Mouse (Mus musculus): ENCODE data around the gene Irf3. TPM values are rescaled to one million over a fixed set of nuclear protein-coding genes. Genes with fewer than 3 reads are reported as not detected.
"Not testable (repeated sequence)": the region's sequence is repeated elsewhere in the genome, so short reads cannot be mapped to it uniquely, and the experiment has no call there.

Irf3 gene
- total RNA-seq, 2 experiments from 2014 or later, result 50.7 to 62.0 TPM

DNA sequence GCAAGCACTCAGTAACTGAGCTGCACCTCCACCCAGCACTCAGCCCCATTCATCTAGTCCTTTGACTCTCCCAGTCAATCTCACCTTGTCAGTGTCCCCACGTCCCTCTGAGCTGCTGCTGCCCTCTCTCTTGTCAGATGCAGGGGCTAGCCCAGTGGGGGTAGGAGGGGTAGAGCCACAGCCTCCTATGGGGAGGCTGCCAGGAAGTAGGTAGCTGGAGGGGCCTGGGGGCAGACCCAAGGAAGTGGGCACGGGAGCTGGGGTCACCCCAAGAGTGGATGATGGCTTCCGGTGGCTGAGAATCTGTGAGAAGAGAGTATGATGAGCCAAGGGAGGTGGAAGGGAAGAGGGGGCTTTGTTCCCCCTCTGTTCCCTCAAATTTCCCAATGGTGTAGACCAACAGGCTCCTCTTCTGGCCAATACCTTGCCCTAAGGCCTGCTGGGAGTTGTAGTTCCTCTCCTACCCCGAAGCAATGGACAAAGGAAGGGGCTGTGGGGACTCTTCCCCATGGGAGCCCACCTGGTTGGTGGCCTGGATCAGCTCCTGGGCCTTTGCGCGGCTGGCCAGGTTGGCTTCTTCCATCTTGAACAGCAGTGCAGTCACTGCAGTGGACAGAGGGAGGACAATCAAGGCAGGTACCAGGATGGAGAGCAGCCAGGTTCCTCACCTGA is 8.0 kb downstream of the Irf3 start:
- ATAC-seq (replicated peaks; ENCODE audit: low FRiP score, poor library complexity, severe bottlenecking), result no peak

DNA sequence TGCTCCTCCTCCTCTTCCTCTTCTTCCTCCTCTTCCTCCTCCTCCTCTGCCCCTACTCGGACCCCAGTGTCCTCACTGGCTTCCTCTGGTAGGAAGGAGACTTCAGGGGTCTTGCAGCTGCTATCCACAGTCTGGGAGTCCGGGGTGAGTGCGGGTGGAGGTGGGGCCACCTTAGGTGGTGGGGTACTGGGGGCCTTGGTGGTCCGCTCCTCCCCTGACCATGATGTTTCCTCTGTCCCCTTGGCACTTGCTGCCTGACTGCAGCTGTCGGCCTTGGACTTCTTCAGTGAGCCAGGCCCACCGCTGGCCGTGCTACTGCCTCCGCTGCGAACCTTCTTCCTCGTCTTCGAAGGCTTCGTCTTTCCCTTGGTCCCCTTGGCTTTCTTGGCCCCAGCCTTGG is 9.1 kb downstream of the Irf3 start:
- no peak for ATAC-seq (replicated peaks; ENCODE audit: low FRiP score, poor library complexity, severe bottlenecking)

DNA sequence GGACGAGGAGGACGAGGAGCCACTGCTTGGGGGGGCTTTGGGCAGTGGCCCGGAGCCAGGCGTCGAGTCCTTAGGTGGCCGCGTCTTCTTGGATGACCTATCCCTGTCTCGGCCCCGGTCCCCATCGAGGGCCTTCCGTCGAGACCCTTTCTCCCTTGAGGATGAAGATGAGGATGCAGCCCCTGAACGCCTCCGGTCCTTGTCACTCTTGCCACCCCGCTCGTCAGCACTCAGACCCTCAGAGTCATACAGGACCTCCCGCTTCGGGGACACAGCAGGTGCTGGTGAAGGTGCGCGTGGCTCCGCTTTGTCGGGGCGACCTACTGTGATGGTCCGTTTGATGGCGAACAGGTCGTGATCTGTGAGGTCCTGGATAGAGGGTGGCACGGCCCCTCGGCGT is 9.7 kb downstream of the Irf3 start:
- no peak for ATAC-seq (replicated peaks; ENCODE audit: low FRiP score, poor library complexity, severe bottlenecking)

DNA sequence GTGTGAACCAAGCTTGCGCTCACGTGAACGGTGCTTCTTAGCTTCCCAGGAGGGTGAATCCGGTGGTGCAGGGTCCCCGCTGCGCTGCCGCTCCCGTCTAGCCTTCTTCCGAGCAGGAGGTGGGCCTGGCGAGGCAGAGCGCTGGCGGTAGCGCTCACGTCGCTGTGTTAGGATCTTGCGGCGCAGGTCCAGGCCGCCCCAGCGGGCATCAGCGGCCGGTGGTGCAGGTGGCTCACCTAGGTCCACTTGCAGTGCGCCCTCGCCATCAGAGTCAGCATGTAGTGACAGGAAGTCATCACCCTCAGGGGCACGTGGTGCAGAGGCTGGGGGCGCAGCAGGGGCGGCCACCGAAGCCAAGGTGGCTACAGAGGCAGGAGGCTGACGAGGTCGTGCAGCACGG is 10.4 kb downstream of the Irf3 start:
- ATAC-seq (replicated peaks; ENCODE audit: low FRiP score, poor library complexity, severe bottlenecking), result no peak

DNA sequence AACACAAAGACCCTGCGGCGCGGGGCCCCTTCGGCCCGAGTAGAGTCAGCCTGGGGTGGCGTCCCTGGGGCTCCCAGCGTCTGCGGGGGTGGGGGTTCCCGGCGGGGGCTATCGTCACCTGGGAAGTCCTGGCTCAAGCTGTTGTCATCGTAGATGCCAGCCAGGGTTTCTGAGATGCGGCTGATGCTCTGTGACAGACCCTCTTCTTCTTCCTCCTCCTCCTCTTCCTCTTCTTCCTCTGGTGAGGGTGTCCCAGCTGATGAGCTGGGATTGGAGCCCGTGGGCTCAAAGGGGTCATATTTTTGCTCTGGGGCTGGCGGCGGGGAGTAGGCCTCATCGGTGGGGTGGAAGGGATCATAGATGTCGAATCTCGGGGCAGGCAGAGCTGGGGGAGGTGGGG is 11.0 kb downstream of the Irf3 start:
- ATAC-seq (replicated peaks; ENCODE audit: low FRiP score, poor library complexity, severe bottlenecking), result no peak

DNA sequence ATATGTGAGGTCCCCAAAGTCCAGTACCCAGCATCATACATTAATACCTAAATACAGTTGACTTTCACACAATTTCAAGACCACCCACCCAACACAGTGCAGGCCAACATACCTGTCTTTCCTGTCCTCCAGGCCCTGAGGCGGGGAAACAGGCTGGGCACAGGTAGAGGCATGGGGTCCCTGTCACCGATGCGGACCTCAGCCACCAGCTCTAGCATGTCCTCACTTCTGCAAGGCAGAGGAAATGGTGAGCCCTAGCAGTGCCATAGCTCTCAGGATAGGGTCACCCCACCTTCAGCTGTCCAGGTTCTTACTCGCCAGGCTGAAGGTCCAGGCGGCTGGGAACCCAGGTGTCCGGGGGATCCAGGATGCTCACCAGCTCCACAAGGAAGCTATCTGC is 14.6 kb downstream of the Irf3 start:
- no peak for ATAC-seq (replicated peaks; ENCODE audit: low FRiP score, poor library complexity, severe bottlenecking)

DNA sequence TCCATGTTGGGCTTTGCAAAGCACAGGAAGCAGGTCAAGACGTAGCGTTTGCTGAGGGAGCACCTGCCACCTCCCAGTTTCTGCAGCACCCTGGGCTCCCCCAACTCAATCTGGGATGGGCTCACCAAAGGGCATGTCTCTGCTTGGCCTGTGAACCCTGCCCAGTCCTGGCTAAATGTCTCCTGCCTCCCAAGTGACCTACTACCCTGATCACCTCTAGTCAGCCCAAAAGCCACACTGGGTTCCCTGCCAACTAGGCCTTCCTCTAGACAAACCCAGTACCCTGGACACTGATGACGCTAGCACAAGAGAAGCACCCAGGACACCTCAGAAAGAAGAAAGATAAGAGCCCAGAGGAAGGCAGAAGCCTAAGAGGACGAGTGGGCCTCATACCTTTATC is 15.4 kb downstream of the Irf3 start:
- ATAC-seq (replicated peaks; ENCODE audit: low FRiP score, poor library complexity, severe bottlenecking), result no peak

DNA sequence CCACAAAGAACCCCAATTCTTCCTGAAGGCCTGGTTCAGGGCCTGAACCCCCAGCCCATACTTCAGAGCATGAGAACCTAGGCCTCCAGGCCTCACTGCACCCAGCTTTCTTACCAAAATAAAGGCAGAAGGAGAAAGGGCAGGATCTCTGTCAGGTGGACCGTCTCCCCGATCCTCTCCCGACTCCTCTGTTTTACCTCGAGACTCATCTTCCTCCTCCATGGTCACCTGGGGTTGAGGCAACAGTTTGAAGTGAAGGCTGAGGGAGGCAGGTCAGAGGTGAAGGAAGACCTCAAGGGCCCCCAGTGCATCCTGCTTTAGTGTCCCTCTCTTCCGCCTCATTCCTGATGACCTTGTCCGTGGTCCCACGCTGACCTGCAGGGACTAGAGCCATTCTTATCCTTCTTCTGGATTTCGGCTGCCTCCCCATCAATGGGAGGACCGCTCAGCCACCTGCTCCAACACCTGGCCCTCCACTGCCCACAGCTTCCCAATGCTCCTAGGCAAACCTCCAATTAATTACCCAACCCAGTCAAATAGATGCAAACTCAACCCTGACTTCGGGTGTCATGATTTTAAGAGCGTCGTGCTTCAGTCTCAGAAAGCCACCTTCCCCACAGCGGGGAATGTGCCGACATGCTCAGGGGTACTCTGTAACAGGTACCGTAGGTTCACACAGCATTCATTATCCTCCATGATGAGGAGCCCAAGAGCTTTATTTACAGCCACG is 16.1 kb downstream of the Irf3 start:
- no peak for ATAC-seq (replicated peaks; ENCODE audit: low FRiP score, poor library complexity, severe bottlenecking)

DNA sequence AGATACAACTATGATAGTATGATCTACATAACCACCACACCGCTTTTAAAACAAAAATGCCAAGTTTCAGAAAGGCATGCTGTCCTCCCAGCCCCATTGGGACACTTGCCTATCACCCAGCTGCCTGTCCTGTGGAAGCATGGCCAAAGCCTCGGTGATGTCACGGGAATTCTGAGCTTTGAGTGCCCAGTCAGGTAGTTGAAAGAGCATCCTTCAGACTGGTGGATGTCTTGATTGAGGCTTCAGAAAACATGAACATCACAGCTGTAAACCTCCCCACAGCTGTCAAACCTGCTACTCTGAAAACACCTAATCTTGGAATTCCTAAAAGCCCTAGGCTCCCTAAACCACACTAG is 16.6 kb downstream of the Irf3 start:
- ATAC-seq (replicated peaks; ENCODE audit: low FRiP score, poor library complexity, severe bottlenecking), result no peak

DNA sequence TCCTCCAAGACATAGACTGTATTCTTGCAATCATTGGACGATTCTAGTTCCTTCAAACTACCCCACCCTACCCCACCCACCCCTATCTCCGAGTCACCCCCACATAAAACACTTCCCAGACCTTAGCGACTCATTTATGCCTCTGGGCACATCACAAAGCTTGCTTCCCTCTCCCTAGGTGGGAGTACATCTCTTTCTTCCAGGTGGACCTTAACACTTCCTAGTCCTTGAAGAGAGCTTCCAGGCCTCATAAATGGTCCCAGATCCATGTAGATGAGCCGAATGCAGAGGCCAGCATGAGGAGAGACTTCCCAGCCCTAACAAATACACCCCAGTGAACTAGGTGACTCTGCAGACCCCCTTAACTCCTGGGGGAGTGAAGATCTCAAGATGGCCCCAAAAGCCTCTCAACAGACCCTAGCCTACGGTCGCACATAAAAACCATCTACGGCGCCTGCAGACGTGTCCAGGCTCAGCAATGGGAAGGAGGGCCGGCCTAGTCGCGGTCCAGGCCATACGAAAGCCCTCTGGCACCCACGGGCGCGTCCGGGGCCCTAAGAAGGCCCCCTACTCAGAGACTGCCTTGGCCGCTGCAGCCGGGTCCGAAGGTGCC is 18.0 kb downstream of the Irf3 start:
- no peak for ATAC-seq (replicated peaks; ENCODE audit: low FRiP score, poor library complexity, severe bottlenecking)

DNA sequence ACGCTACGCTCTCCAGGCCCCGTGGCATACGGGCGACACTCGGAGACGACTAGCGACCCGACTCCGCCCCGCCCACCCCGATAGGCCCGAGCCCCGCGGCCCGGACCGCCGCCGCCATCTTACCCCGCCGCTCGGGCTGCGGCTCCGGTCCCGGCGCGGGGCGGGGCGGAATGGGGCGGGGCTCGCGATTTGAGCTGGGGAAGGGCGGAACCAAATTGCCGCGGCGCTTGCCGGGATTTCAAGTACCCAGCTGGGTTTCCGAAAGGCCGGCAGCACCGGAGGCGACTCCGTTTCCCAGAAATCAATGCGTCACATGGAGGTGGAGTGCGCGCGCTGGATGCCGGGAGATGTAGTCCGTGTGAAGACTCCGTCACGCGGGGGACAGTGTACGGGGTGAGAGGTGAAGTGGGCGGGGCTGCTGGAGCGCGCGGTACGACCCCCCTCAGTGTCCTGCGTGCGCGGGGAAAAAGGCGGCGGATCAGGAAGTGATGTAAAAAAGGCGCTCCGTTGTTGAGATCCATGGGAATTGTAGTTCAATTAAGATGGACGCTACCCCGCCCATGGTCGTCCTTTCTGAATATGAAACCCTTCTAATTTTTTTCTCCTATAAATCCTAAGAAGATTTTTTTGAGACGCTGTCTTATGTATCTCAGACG is 18.6 kb downstream of the Irf3 start, which contains the start of gene Scaf1:
Gene Scaf1 (minus strand): TSS at position 407 of the 656 bp plus-strand sequence.
- ATAC-seq (replicated peaks; ENCODE audit: low FRiP score, poor library complexity, severe bottlenecking), result peak; percentile 75

DNA sequence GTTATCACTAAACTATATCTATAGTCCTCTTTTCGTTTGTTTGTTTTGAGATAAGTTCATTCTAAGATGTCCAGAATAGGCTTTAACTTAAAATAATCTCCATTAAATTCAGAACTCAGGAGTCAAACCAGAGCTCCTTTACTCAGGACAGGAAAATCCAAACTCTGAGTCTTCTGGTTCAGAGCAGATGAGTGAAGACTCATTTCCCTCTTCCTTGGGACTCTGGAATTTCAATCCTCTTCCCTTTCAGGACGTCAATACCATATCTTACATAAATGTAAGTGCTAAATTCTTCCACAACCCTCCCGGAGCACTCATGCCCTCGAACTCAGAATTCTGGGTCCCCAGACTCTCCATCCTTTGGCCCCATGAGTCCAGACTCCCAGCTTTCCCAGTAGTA is 19.3 kb downstream of the Irf3 start:
- no peak for ATAC-seq (replicated peaks; ENCODE audit: low FRiP score, poor library complexity, severe bottlenecking)

DNA sequence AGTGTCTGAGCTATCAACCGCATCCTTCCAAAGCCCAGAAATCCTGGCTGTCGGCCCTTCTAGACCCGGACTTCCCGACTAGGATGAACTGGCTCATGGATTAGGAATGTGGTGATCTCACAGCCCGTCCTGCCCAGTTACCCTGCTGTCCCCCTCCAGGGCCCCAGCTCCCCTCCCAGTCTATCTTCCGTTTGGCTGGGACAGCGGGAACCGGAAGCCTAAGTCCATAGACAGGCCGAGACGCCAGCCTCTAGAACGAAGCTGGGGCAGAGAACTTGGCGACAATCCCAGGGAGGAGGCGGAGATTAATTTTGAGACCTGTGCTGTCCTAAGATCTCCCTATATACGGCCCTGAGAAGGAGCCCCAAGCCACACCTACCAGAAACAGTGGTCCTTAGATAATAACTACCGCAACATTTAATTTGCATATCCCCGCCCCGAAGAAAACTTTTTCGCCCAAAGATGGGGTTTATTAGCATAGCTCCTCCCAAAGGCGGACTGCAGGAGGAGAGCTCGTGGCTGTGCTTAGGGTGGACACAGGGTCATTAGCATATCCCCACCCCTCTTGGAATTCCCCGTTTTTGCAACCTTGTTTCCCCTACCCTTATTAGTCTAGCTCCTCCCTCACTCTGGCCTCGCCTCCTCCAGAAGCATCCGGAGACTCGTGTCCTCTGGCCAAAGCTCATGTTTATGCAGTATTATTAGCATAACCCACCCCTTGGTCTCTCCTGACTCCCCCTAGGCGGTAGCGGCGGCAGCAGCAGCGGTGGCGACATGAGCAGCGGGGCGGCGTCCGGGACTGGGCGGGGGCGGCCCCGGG is 20.0 kb downstream of the Irf3 start, which contains the start of gene Rras:
Gene Rras (plus strand): TSS at position 720 of the 820 bp plus-strand sequence.
- peak; percentile 75 for ATAC-seq (replicated peaks; ENCODE audit: low FRiP score, poor library complexity, severe bottlenecking)

DNA sequence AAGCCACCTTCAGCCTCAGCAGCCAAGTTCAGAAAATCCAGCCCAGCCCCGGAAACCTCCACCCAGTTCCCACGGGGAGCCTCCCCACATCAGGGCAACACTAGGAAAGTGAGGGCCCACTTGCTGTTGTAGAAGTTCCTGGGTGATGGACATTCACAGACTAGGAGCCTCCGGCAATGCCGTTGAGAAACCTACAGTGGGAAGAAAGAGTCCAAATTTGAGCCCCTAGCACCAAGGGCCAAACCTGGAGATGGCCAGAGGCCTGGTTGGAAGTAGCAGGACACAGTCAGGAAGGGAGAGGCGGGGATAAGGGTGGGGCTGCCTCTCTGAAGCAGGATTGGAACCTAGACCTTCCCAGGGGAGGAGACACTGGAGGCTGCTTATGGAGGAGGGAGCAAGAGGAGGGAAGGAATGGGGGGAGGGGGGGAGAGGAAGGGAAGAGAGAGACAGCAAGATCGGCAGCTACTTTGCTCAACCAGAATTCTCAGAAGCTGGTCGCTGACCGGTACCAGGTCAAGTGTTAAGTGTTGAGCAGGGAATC is 21.7 kb downstream of the Irf3 start:
- ATAC-seq (replicated peaks; ENCODE audit: low FRiP score, poor library complexity, severe bottlenecking), result no peak

DNA sequence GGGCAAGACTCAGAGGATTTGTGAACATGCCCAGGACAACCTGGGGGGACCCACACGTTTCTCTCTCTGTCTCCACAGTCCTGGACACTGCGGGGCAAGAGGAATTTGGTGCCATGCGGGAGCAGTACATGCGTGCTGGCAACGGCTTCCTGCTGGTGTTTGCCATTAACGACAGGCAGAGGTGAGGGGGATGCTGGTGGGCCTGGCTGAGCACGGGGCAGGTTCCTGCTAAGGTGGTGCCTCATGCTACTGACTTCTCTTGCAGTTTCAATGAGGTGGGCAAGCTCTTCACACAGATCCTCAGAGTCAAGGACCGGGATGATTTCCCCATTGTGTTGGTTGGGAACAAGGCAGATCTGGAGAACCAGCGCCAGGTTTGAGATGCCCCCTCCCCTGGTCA is 22.8 kb downstream of the Irf3 start:
- ATAC-seq (replicated peaks; ENCODE audit: low FRiP score, poor library complexity, severe bottlenecking), result no peak

DNA sequence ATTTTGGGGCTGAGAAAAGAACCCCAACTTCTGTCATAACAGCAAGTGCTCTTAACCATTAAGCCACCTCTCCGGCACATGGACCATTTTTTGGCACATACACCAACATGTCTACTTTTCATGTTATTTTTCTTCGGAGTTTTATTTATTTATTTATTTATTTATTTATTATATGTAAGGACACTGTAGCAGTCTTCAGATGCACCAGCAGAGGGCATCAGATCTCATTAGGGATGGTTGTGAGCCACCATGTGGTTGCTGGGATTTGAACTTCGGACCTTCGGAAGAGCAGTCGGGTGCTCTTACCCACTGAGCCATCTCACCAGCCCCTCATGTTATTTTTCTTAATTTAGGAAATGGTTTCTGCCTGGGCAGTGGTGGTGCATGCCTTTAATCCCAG is 26.3 kb downstream of the Irf3 start:
- not testable (repeated sequence) for ATAC-seq (replicated peaks; ENCODE audit: low FRiP score, poor library complexity, severe bottlenecking)

DNA sequence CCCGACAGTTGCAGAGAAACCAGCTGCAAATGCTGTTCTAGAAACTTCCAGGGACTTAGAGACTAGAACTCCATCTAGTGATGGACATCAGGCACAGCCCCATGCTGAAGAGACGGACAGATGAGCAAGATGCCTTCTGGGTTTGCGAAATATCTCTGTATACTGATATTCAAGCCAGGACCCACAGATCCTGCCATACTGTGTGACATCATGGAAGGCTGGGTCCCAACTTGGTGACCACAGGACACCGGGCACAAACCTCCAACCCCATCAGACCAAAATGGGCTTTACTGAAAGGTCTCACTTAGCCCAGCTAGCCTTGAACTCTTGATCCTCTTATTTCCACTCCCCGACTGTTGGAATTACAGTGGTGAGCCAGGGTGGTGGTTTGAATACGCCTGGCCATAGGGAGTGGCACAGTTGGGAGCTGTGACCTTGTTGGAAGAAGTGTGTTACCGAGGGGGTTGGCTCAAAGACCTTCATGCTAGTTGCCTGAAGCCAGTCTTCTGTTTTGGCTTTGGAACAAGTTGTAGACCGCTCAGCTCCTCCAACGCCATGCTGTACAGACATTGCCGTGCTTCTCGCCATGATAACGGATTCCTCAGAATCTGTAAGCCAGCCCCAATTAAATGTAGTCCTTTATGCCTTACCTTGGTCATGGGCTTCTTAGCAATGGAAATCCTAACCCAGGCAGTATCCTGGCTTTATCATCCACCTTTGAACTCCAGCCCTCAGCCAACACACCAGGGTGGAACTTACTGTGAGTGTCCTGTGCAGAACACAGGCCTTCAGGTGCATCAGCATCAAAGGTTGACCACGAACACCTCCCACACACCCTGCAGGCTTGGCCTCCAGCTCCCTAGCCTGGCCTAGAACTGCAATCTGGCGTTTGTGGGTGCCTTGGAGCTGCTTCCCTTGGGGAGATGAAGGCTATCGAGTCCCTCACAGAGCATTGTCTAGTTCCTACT is 27.1 kb downstream of the Irf3 start:
- ATAC-seq (replicated peaks; ENCODE audit: low FRiP score, poor library complexity, severe bottlenecking), result no peak

DNA sequence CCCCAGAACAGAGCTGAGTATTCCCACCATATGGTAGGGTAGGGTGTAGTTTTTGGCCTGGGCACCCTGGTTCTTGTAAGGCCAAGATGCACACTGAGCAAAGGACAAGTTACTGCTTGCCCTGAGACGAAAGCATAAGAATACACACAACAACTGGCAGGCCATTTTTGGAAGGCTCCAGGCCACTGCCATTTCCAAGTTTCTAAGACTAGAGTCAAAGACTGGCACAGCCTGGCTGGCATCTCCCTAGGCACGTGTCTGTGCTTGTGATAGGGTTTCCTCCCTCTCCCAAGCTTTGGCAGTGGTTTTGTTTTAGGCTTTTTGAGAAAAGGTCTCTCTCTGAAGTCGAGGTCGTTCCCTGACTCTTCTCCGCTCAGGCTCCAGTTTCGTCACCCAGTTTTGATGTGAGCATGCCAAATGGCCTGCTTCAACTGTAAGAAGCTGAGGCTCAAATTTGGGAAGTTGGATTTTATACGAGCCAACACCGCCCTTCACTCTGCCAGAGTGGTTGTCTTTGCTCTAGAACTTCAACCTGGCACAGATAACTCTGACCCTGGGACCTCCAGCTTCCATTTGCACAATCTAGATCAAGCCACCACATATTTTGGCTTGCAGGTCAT is 28.3 kb downstream of the Irf3 start:
- ATAC-seq (replicated peaks; ENCODE audit: low FRiP score, poor library complexity, severe bottlenecking), result no peak

Data from erythroid progenitor cell, adult 5-6 weeks (primary cell).